Mouse (Mus musculus) neural tube, embryonic 15.5 days (tissue): Measurements from ENCODE around the gene Rars. TPM values are rescaled to one million over a fixed set of nuclear protein-coding genes. Genes with fewer than 3 reads are reported as not detected.

Experiments used
- ATAC-seq: fragments of 200-750 bp; cut with Nextera tagmentation; 2 replicates; pipeline ENCODE4 v1.8.0; 2017; ENCODE audit warnings: mild to moderate bottlenecking, moderate TSS enrichment, moderate library complexity; ENCODE audit not compliant: low FRiP score
- H3K27ac ChIP-seq: fragments of 300-500 bp; sonication (generic); replicated peaks from 2 replicates; pipeline ENCODE4 v1.5.1; 2015; ENCODE audit warnings: mild to moderate bottlenecking, inconsistent platforms
- H3K27me3 ChIP-seq: fragments of 300-500 bp; sonication (generic); replicated peaks from 2 replicates; pipeline ENCODE4 v1.6.1; 2015; ENCODE audit warnings: inconsistent platforms
- H3K36me3 ChIP-seq: fragments of 300-500 bp; sonication (generic); 2 replicates; pipeline ENCODE4 v1.6.1; 2015; ENCODE audit warnings: inconsistent platforms
- H3K4me1 ChIP-seq: fragments of 300-500 bp; sonication (generic); 2 replicates; pipeline ENCODE4 v1.6.1; 2015; ENCODE audit warnings: inconsistent platforms
- H3K4me2 ChIP-seq: fragments of 300-500 bp; sonication (generic); 2 replicates; pipeline ENCODE4 v1.6.1; 2015; ENCODE audit warnings: inconsistent platforms, mild to moderate bottlenecking, moderate library complexity
- H3K4me3 ChIP-seq: fragments of 300-500 bp; sonication (generic); replicated peaks from 2 replicates; pipeline ENCODE4 v1.5.1; 2015; ENCODE audit warnings: mild to moderate bottlenecking, inconsistent platforms
- H3K9ac ChIP-seq: fragments of 300-500 bp; sonication (generic); replicated peaks from 2 replicates; pipeline ENCODE4 v1.6.1; 2015; ENCODE audit warnings: mild to moderate bottlenecking, inconsistent platforms
- H3K9me3 ChIP-seq: fragments of 300-500 bp; sonication (generic); replicated peaks from 2 replicates; pipeline ENCODE4 v1.6.1; 2016; ENCODE audit warnings: inconsistent platforms
- WGBS: fragments of 180-500 bp; shearing (Covaris S2); methylation state at CpG from one replicate; pipeline ENCODE4 v1.1.7; 2015; ENCODE audit warnings: mixed read lengths; 5-methylcytosine and 5-hydroxymethylcytosine counted together
- polyA plus RNA-seq: library from polyadenylated mRNA; unstranded; fragments of >200 nt; fragmentation: Nextera tagmentation; extraction: Ambion mirVana; gene quantifications from 2 replicates; pipeline ENCODE4 v1.2.1, GENCODE M21; 2015

Gene Rars
- 66.2 and 77.0 TPM in 2 replicates for polyA plus RNA-seq

DNA sequence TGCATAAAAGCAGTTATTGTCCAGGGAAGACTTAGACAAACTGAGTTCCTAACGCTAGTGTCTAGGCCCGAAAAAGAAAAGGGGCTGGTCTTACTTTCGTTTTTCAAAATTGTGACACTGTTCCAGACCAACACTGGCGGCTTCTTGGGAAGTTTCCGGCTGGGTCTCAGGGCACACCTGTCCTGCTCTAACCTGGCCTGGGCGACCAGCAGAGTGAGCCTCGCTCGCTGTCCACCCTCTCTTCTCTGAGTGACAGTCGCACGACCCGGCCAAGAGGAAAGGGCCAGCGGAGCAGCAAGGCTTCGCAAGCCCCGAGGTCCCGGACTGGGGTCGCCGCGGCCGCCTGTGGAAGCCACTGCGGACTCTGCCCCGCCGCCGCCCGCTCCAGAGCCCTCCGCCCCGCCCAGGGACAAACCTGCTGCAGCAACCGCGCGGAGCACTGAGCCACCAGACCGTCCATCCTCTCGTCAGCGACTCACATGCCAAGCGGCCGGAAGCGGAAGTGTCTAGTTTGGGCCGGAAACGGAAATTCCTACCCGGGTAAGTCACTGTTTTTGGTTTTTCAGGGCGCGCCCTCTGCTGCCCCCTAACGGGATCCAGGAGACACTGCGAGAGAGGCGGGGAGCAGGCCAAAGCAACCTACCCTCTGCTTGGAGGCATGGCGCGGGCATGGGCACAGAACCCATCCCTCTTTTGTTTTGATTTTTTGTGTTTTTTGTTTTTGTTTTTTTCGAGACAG is at the start of gene Rars:
Gene Rars, minus strand, starts transcription at position 485 of the 739 bp plus-strand sequence.
- 2% methylated on average over 46 of the region's 46 CpGs for WGBS
- Histone ChIP-seq H3K4me3 (peak within 1 kb of the TSS; percentile 97), H3K27me3 (no peaks in the 10 kb centered on the region), H3K4me1 (peaks cover 25% of the 10 kb centered on the region), H3K9me3 (no peaks in the 10 kb centered on the region), H3K9ac (peak within 1 kb of the TSS; percentile 92), H3K27ac (peak within 1 kb of the TSS; percentile 63), H3K36me3 (peaks cover 26% of the 10 kb centered on the region), H3K4me2 (peak within 1 kb of the TSS; percentile 72)
- ATAC-seq = peak; percentile 80

DNA sequence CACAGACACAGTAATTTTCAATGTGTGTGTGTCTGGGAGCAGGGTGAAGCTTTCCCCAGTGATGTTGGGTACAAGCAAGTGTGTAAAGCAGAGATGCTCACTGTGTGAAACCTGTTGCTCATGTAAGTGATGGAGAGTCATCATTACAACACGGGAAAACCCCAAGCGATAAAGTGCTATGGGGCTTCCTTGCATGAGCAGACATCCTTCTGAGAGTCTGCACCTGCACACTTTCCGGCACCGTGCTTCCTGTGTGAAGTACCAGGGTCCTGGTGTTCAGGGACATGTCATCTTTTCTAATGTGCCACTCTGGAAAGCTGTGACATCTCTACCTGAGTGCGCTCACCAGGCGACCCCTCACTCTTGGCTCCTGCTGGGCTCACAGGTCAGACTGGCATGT is 48.5 kb upstream of the Rars start:
- Histone ChIP-seq H3K4me1 (peaks cover 14% of the 10 kb centered on the region), H3K4me3 (no peak overlapping the region), H3K9ac (no peak overlapping the region), H3K9me3 (no peaks in the 10 kb centered on the region), H3K4me2 (no peak overlapping the region), H3K27me3 (no peaks in the 10 kb centered on the region), H3K36me3 (0 out of 2 replicates have a peak, but pooled peaks cover 3% of the 10 kb centered on the region), H3K27ac (no peak overlapping the region)
- ATAC-seq = no peak
- WGBS = 98% methylated on average over 6 of the region's 6 CpGs

DNA sequence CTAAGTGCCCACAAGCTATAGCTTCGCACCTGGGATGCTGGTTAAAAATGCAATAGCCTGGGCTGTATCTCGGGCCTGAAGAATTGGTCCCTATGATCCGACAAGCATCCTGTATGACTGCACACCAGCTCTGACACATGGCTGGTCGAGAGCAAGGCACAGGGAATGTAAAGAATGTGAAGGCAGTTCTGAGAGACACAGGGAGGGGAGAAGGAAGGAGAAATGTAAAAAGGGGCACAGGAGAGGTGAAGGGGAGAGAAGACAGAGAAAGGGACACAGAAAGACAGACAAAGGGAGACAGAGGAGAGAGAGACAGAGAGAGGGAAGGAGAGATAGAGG is 44.2 kb upstream of the Rars start:
- H3K27me3 ChIP-seq = no peaks in the 10 kb centered on the region
- ATAC-seq = no peak
- no peaks in the 10 kb centered on the region for H3K9me3 ChIP-seq
- no peak overlapping the region for H3K4me2 ChIP-seq
- WGBS = 24% methylated on average over 4 of the region's 4 CpGs
- H3K27ac ChIP-seq = 0 out of 2 replicates have a peak overlapping the region, but pooled peaks have one; percentile 18
- H3K4me1 ChIP-seq = peaks cover 25% of the 10 kb centered on the region
- H3K4me3 ChIP-seq = no peak overlapping the region
- 0 out of 2 replicates have a peak, but pooled peaks cover 3% of the 10 kb centered on the region for H3K36me3 ChIP-seq
- no peak overlapping the region for H3K9ac ChIP-seq

DNA sequence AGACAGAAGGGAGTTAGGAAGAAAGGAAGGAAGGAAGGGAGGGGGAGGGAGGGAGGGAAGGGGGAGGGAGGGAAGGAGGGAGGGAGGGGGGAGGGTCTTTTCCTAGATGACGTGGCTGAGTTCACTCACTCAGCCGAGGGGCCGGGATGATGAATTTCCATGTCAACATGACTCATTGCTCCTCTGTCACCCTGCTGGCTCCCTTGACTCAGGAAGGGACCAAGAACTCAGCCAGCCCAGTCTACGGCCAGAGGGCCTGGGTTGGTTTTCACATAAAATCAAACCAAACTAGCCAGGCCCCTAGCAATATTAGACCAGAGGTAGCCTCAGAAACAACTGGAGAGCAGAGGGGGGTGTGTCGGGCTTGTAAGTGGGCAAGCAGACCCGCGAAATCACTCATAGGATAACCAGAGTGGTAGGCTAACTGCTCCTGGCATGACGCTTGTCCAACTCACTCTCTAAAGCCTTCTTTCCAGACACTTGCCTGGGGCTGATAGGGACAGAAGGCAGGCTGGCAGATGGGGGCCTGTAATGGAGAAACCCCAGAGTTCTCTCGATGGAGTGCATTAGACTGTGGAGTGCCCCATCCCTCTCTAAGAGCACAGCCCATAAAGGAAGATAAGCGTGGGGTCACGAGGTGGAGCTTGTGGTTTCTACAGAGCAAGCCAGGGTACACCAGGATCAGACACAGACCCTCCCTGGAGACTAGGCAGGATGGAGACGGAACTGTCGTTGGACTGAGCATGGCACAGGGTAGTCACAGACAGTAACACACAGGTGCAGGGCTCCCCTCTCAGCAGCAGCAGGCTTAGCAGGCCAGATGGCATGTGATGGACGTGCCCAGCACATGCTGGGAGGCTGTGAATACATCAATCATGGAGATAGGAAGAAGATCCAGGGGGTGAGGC is 43.6 kb upstream of the Rars start:
- Histone ChIP-seq H3K9ac (no peak overlapping the region), H3K27me3 (no peaks in the 10 kb centered on the region), H3K27ac (0 out of 2 replicates have a peak overlapping the region, but pooled peaks have one; percentile 18), H3K4me3 (no peak overlapping the region), H3K4me2 (no peak overlapping the region), H3K36me3 (0 out of 2 replicates have a peak, but pooled peaks cover 3% of the 10 kb centered on the region), H3K9me3 (no peaks in the 10 kb centered on the region), H3K4me1 (peaks cover 27% of the 10 kb centered on the region)
- 35% methylated on average over 14 of the region's 14 CpGs for WGBS
- ATAC-seq = peak; percentile 36; the same call in 1 of the 2 replicates

DNA sequence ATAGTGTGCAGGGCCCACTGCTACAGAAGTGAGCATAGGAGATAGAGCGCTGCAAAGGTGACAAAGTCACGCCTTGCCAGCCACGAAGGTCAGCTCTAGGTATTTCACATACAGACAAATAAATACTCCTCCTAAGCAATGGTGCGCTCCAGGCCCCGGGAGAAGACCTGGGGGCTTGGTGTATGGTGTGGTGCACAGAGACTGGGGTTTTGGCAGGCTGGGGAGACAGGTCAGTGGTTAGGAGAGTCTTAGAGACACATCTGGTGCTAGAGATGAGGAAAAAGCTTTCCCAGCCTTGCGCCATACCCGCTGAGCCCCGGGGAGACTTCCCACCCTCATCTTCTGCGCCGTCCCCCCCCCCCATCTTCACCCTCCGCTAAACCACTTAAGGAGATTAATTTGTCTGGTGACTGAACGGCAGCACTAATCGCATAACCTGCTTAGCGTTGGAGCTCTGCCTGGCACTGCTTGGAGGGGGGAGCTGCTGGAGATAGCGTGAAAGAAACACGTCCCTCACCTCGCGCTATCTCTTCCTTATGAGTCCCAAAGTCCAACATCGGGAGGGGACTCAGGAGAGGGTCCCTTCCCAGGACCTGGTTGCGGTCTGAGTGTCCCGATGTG is 39.4 kb upstream of the Rars start:
- Histone ChIP-seq H3K4me2 (peak overlapping the region; percentile 52), H3K4me1 (peaks cover 21% of the 10 kb centered on the region), H3K27me3 (no peaks in the 10 kb centered on the region), H3K9ac (no peak overlapping the region; the same call in 1 of the 2 replicates), H3K9me3 (no peaks in the 10 kb centered on the region), H3K27ac (0 out of 2 replicates have a peak overlapping the region, but pooled peaks have one; percentile 9), H3K36me3 (0 out of 2 replicates have a peak, but pooled peaks cover 9% of the 10 kb centered on the region), H3K4me3 (peak overlapping the region; percentile 18; the same call in 1 of the 2 replicates)
- peak; percentile 49; the same call in 1 of the 2 replicates for ATAC-seq
- 37% methylated on average over 21 of the region's 21 CpGs for WGBS

DNA sequence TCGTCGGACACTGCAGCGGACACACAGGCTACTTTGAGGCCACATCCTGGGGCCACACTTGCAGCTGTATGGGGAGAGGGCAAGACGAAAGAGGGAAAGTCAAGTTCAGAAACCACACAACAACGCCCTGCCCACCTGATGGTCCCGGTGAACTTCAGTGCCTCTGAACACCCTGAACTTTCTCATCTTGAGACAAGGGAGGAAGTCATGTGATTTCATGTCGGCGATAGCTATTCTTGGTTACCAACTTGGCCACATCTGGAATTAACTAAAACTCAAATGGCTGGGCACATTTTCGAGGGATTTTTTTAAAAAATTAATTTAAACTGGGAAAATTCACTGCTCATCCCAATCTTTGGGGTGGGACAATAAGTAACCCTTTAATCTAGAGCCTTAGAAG is 36.7 kb upstream of the Rars start:
- H3K4me2 ChIP-seq = no peak overlapping the region
- H3K27ac ChIP-seq = no peak overlapping the region
- H3K9me3 ChIP-seq = no peaks in the 10 kb centered on the region
- H3K27me3 ChIP-seq = no peaks in the 10 kb centered on the region
- peaks cover 19% of the 10 kb centered on the region for H3K4me1 ChIP-seq
- no peak overlapping the region for H3K9ac ChIP-seq
- ATAC-seq = no peak
- 93% methylated on average over 9 of the region's 9 CpGs for WGBS
- 0 out of 2 replicates have a peak, but pooled peaks cover 13% of the 10 kb centered on the region for H3K36me3 ChIP-seq
- H3K4me3 ChIP-seq = no peak overlapping the region

DNA sequence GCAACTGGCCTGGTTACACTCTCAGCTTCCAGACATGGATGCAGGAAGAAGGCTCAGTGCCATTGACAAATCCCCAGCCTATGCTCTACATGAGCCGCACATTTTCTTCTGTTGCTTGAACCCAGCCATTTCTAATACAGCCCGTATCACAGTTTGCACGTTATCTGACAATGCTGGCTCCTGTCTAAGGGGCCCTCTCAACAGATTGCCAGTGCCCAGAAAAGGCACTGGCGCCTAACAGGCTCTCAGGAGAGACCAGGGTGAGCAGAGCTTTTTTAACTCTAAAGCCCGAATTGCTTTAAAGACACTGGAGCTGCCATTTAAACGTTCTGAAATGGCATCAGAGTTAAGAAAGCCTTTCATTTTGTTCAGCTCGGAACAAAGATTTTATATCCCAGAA is 31.8 kb upstream of the Rars start:
- WGBS = 22% methylated on average over 7 of the region's 7 CpGs
- no peak overlapping the region for H3K4me2 ChIP-seq
- H3K36me3 ChIP-seq = 0 out of 2 replicates have a peak, but pooled peaks cover 13% of the 10 kb centered on the region
- ATAC-seq = no peak
- no peaks in the 10 kb centered on the region for H3K9me3 ChIP-seq
- H3K27ac ChIP-seq = peak overlapping the region; percentile 80
- no peak overlapping the region for H3K9ac ChIP-seq
- H3K4me1 ChIP-seq = peaks cover 29% of the 10 kb centered on the region
- no peaks in the 10 kb centered on the region for H3K27me3 ChIP-seq
- no peak overlapping the region for H3K4me3 ChIP-seq

DNA sequence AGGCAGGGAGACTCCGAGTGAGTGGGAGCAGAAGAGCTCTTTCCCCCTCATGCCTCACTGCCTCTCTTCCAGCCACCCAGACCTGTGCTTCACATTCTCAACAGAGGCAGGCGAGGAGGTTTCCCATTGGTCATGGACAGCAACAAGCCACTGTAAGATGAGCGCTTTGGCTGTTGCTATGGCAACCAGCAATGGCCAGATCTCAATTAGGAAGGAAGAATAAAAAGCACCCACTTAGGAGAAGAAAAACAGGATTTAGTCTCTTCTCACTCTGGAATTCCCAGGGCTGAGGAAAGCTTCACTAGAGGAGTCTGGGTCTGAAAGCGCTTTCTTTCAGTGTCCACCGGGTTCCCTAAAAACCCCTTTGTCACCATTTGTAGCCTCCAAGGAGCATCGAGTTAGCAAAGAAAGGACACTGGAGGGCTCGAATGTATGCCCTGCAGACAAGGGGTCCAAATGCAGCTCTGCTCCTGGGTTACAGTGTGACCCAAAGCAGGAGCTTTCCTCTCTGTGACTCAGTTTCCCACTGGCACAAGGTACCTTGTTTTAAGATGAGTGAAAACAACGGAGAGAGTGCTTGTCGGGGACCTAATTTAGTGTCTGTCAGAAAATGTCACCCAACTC is 30.8 kb upstream of the Rars start:
- 8% methylated on average over 9 of the region's 9 CpGs for WGBS

DNA sequence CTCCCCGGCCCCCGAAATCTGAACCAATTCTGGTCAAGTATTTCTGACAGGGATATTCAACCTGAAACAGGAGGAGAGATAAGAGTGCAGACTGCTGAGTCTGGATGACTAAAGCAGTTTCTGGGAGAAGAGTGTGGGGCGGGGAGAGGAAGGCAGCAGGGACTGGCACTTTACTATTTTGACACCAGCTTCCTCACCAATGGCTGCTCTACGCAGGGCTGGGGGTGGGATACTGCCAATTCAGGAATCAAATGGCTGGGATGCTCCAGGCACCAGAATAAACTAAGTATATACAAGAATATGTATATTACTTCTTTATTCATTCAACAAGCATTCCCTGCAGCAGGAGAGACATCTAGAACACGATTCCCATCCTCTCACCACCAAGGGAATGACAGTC is 29.3 kb upstream of the Rars start:
- no peak overlapping the region for H3K27ac ChIP-seq
- no peak overlapping the region for H3K9ac ChIP-seq
- WGBS = 74% methylated on average over 5 of the region's 5 CpGs
- H3K9me3 ChIP-seq = no peaks in the 10 kb centered on the region
- H3K4me1 ChIP-seq = peaks cover 29% of the 10 kb centered on the region
- ATAC-seq = no peak
- H3K27me3 ChIP-seq = no peaks in the 10 kb centered on the region
- no peak overlapping the region for H3K4me3 ChIP-seq
- no peak overlapping the region for H3K4me2 ChIP-seq
- H3K36me3 ChIP-seq = 0 out of 2 replicates have a peak, but pooled peaks cover 4% of the 10 kb centered on the region

More for the DNA sequence above, 30.8 kb upstream of the Rars start:
- no peak overlapping the region for H3K9ac ChIP-seq
- 0 out of 2 replicates have a peak, but pooled peaks cover 13% of the 10 kb centered on the region for H3K36me3 ChIP-seq
- no peaks in the 10 kb centered on the region for H3K27me3 ChIP-seq
- no peak overlapping the region for H3K4me3 ChIP-seq
- H3K4me2 ChIP-seq = peak overlapping the region; percentile 28
- peaks cover 29% of the 10 kb centered on the region for H3K4me1 ChIP-seq
- no peaks in the 10 kb centered on the region for H3K9me3 ChIP-seq
- peak; percentile 92 for ATAC-seq
- H3K27ac ChIP-seq = peak overlapping the region; percentile 80

DNA sequence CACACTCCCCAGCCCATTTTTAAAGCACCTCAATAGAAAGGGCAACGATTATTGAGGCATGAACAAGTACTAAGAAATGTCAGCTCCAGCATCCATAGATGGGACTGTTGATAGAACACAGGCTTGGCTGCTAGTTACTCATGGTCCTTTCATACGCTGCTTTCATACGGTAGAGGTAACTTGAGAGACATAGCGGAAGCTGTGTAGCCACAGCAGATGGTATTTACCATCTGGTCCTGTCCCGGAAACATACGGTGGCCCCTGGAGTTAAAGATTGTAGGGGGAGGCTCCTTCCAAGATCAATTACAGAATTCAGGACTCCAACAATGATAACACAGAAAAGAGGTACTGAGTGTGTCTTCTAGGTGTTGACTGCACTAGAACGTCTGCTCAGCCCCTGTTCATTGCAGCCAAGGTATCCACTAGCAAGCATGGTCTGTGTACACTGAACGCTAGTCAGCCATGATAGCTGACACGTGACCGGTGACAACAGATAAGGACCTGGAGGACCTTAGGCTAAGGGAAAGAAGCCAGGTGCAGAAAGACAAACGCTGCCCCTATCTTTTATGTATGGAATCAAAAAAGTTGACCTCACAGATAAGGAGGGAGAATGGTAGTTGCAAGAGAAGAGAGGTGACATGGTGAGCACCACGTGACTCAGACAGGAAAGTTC is 23.2 kb upstream of the Rars start:
- no peak overlapping the region for H3K4me2 ChIP-seq
- H3K36me3 ChIP-seq = no peaks in the 10 kb centered on the region
- peak overlapping the region; percentile 77; the same call in 1 of the 2 replicates for H3K27ac ChIP-seq
- H3K9me3 ChIP-seq = no peaks in the 10 kb centered on the region
- no peak for ATAC-seq
- H3K9ac ChIP-seq = no peak overlapping the region
- no peak overlapping the region for H3K4me3 ChIP-seq
- WGBS = 69% methylated on average over 12 of the region's 12 CpGs
- no peaks in the 10 kb centered on the region for H3K27me3 ChIP-seq
- H3K4me1 ChIP-seq = peaks cover 19% of the 10 kb centered on the region
